ENCODE assay signal across 23 mouse cellular contexts in the genomic region with DNA sequence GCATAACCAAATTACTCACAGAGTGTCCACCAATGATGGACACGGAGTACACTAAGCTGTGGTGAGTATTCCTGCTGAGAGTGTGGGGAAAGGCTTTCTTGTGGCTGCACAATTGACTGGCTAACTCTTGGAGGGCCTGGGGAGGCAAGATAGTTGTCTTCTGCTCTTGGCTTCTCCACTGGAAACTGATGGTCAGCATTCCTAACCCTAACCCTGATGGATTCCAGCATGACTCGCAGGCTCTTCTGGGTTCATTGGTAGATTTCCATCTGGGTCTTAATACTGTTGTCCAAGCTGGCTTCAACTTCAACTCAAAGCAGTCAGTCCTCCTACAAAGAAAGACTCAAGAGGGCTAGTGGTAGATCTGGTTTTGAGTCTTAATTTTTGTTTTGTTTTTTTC. TPM values are rescaled to one million over a fixed set of nuclear protein-coding genes. Genes with fewer than 3 reads are reported as not detected.
DNase-seq lines count a peak whose midpoint lies in the region; ATAC-seq and TF ChIP-seq lines count a peak whose summit lies in the region.
"Had no signal": no experiment of that assay in that cellular context is flagged by ENCODE, and none has a peak within 500 bp of the region (broad histone marks: within the 10 kb centered on the region; RNA-seq: fewer than 3 reads in every experiment).

No protein-coding gene starts in this region.

- peak overlapping the region; percentile 39; the same call in 1 of the 2 replicates for H3K27ac ChIP-seq in limb, embryonic 13.5 days
- no peak overlapping the region for H3K27ac ChIP-seq in limb, embryonic 10.5 days
- H3K27ac ChIP-seq: embryonic facial prominence, embryonic 10.5 days; embryonic facial prominence, embryonic 12.5 days; forebrain, embryonic 13.5 days; forebrain, embryonic 15.5 days had no signal

- no peak for DNase-seq in limb, embryonic 10.5 days (ENCODE audit: low spot score)
- DNase-seq in Muller cell, postnatal 12 days (ENCODE audit: inconsistent ontology term) = peak; percentile 77
- DNase-seq in Patski (ENCODE audit: low read depth, low spot score) = peak; percentile 28
- DNase-seq in natural killer cell, adult 2 months (ENCODE audit: low spot score in 2 of 2) = no peak
- DNase-seq in cerebellum, postnatal 14 days = no peak
- DNase-seq in right cerebral cortex, postnatal 4 days = no peak
- DNase-seq: adrenal gland, adult 8-10 months; adrenal gland, postnatal 14 days; adrenal gland, postnatal 36 days; B cell, adult 2 months; cerebellum, adult 18-20 months; cerebellum, adult 8-10 months; cerebellum, adult 9-11 months; cerebellum, postnatal 25 days; forebrain, postnatal 0 days had no signal

- no peak overlapping the region for H3K4me3 ChIP-seq in limb, embryonic 13.5 days
- H3K4me3 ChIP-seq in limb, embryonic 10.5 days = no peak overlapping the region
- H3K4me3 ChIP-seq: embryonic facial prominence, embryonic 10.5 days; embryonic facial prominence, embryonic 12.5 days; forebrain, embryonic 13.5 days; forebrain, embryonic 15.5 days had no signal

- TF ChIP-seq CTCF in Patski (IDR thresholded peaks at IDR 0.05) = no peak

- POLR2A ChIA-PET in Patski (lab: Charles Lee) = no interaction called here

- in situ Hi-C loops in Patski (cut with MboI; ENCODE audit: low pct_unique_long_range_greater_than_20kb) = no loop called here

- CTCF ChIA-PET in Patski (lab: Charles Lee) = no interaction called here

- H3K36me3 ChIP-seq in limb, embryonic 13.5 days = peaks cover 85% of the 10 kb centered on the region
- peaks cover 100% of the 10 kb centered on the region for H3K36me3 ChIP-seq in limb, embryonic 10.5 days

- H3K9ac ChIP-seq in limb, embryonic 13.5 days = no peak overlapping the region
- H3K9ac ChIP-seq: embryonic facial prominence, embryonic 12.5 days; forebrain, embryonic 13.5 days; forebrain, embryonic 15.5 days; forebrain, postnatal 0 days had no signal

- no peaks in the 10 kb centered on the region for H3K4me1 ChIP-seq in limb, embryonic 13.5 days
- H3K4me1 ChIP-seq in limb, embryonic 10.5 days = no peaks in the 10 kb centered on the region
- H3K4me1 ChIP-seq: embryonic facial prominence, embryonic 10.5 days; embryonic facial prominence, embryonic 12.5 days; forebrain, embryonic 13.5 days; forebrain, embryonic 15.5 days had no signal

- H3K4me2 ChIP-seq in limb, embryonic 13.5 days (replicated peaks) = no peak overlapping the region
- H3K4me2 ChIP-seq: embryonic facial prominence, embryonic 12.5 days; forebrain, embryonic 13.5 days; forebrain, embryonic 15.5 days had no signal

- WGBS in limb, embryonic 13.5 days = 91% methylated on average over 2 of the region's 2 CpGs
- WGBS in limb, embryonic 10.5 days = 92% methylated on average over 2 of the region's 2 CpGs

- no peaks in the 10 kb centered on the region for H3K9me3 ChIP-seq in limb, embryonic 13.5 days
- no peaks in the 10 kb centered on the region for H3K9me3 ChIP-seq in limb, embryonic 10.5 days (replicated peaks)
- H3K9me3 ChIP-seq: embryonic facial prominence, embryonic 10.5 days; embryonic facial prominence, embryonic 12.5 days; forebrain, embryonic 13.5 days; forebrain, embryonic 15.5 days; G1E had no signal

- H3K27me3 ChIP-seq in limb, embryonic 13.5 days = no peaks in the 10 kb centered on the region
- no peaks in the 10 kb centered on the region for H3K27me3 ChIP-seq in limb, embryonic 10.5 days (ENCODE audit: low read depth, poor library complexity, severe bottlenecking)
- H3K27me3 ChIP-seq in Patski = no peaks in the 10 kb centered on the region
- H3K27me3 ChIP-seq: CH12.LX; embryonic facial prominence, embryonic 12.5 days; forebrain, embryonic 13.5 days; forebrain, embryonic 15.5 days had no signal

- no peak for ATAC-seq in limb, embryonic 13.5 days (ENCODE audit: low FRiP score, low read depth)
- ATAC-seq in Patski = no peak
- ATAC-seq: CD4-positive, CD25-positive, alpha-beta regulatory T cell, adult 4 months; forebrain, embryonic 13.5 days; forebrain, embryonic 15.5 days; forebrain, postnatal 0 days had no signal

RNA-seq across cellular contexts. Expression of a gene that starts 37.3 kb away (rescaled TPM):
- 115 and 127 TPM in 2 replicates for polyA plus RNA-seq in limb, embryonic 13.5 days (2015; fragmentation: Nextera tagmentation; extraction: Ambion mirVana)
- 211 and 223 TPM in 2 replicates for polyA plus RNA-seq in limb, embryonic 10.5 days (2016; fragmentation: Nextera tagmentation; extraction: Ambion mirVana)
- 71.6 TPM for polyA plus RNA-seq in Patski (2021)

RNA-seq across cellular contexts. Expression of a gene that starts 53.0 kb away (rescaled TPM):
- polyA plus RNA-seq in limb, embryonic 13.5 days (2015; fragmentation: Nextera tagmentation; extraction: Ambion mirVana) = 108 and 114 TPM in 2 replicates
- polyA plus RNA-seq in limb, embryonic 10.5 days (2016; fragmentation: Nextera tagmentation; extraction: Ambion mirVana) = 87.9 and 98.3 TPM in 2 replicates
- 81.0 TPM for polyA plus RNA-seq in Patski (2021)

Comparison
In these comparisons a context has a peak if more than half of its experiments do, and no peak if none do; other contexts are left out.
1. DNase-seq: peak in Muller cell, postnatal 12 days (single experiment) and Patski (single experiment); none in limb, embryonic 10.5 days (single experiment), natural killer cell, adult 2 months (0 of 2), cerebellum, postnatal 14 days (0 of 2) and right cerebral cortex, postnatal 4 days (single experiment).